Comparison of ENCODE assay signal across 8 mouse cellular contexts in genomic region chr11:84919276-84919675, GRCm38 (mm10). TPM values are rescaled to one million over a fixed set of nuclear protein-coding genes. Genes with fewer than 3 reads are reported as not detected.
DNase-seq lines count a peak whose midpoint lies in the region; ATAC-seq and TF ChIP-seq lines count a peak whose summit lies in the region.

No protein-coding gene starts in this region.

- H3K36me3 ChIP-seq in liver, embryonic 12.5 days, result peaks cover 6% of the 10 kb centered on the region
- H3K36me3 ChIP-seq in G1E (replicated peaks), result peaks cover 7% of the 10 kb centered on the region

- no peak for ATAC-seq in liver, embryonic 12.5 days
- ATAC-seq in G1E (ENCODE audit: extremely low read depth, insufficient number of reproducible peaks, low FRiP score, poor library complexity, severe bottlenecking), result no peak
- ATAC-seq in erythroblast, adult 5-6 weeks (replicated peaks; ENCODE audit: low FRiP score, poor library complexity, severe bottlenecking), result peak; percentile 61
- 0 out of 2 replicates have a peak, but pooled peaks have one; percentile 27 for ATAC-seq in megakaryocyte-erythroid progenitor cell, adult 5-6 weeks (replicated peaks; ENCODE audit: low FRiP score, low TSS enrichment, poor library complexity, severe bottlenecking)

- 0 out of 2 replicates have a peak, but pooled peaks cover 7% of the 10 kb centered on the region for H3K27me3 ChIP-seq in liver, embryonic 12.5 days (replicated peaks)
- peaks cover 35% of the 10 kb centered on the region for H3K27me3 ChIP-seq in G1E (ENCODE audit: insufficient read depth, low read length)

- peak; percentile 67 for DNase-seq in liver
- DNase-seq in G1E (ENCODE audit: low spot score), result peak; percentile 30
- no peak for DNase-seq in ovary, adult 18-20 months (ENCODE audit: low spot score)
- no peak for DNase-seq in right cerebral cortex, postnatal 36 days (ENCODE audit: low spot score in 2 of 2)

- H3K4me1 ChIP-seq in liver, embryonic 12.5 days, result peaks cover 33% of the 10 kb centered on the region
- H3K4me1 ChIP-seq in G1E (ENCODE audit: insufficient read depth, low read depth, low read length), result peaks cover 33% of the 10 kb centered on the region
- no peaks in the 10 kb centered on the region; the same call in 1 of the 2 replicates for H3K4me1 ChIP-seq in bone marrow, adult 2 months (ENCODE audit: control insufficient read depth, insufficient read depth, low read length)

- H3K9ac ChIP-seq in liver, embryonic 12.5 days, result no peak overlapping the region

- TF ChIP-seq POLR2A in bone marrow, adult 2 months (IDR thresholded peaks at IDR 0.05; ENCODE audit: borderline replicate concordance, control insufficient read depth, low read depth, low read length), result no peak

- WGBS in liver, embryonic 12.5 days (ENCODE audit: insufficient replicate concordance), result 30% methylated on average over 3 of the region's 3 CpGs
- 20% methylated on average over 3 of the region's 3 CpGs for WGBS in bone marrow, adult 2 months

- H3K4me3 ChIP-seq in liver, embryonic 12.5 days, result no peak overlapping the region
- H3K4me3 ChIP-seq in G1E (ENCODE audit: low read depth, low read length), result no peak overlapping the region
- no peak overlapping the region for H3K4me3 ChIP-seq in bone marrow, adult 2 months (replicated peaks; ENCODE audit: control insufficient read depth, low read depth, low read length)

- no peaks in the 10 kb centered on the region for H3K9me3 ChIP-seq in liver, embryonic 12.5 days (replicated peaks)
- H3K9me3 ChIP-seq in G1E (replicated peaks), result no peaks in the 10 kb centered on the region

- no peak overlapping the region for H3K27ac ChIP-seq in liver, embryonic 12.5 days
- no peak overlapping the region for H3K27ac ChIP-seq in bone marrow, adult 2 months (ENCODE audit: control insufficient read depth, insufficient read depth, low read depth, low read length, poor library complexity)

- peak; percentile 36 for TF ChIP-seq CTCF in G1E (IDR thresholded peaks at IDR 0.05; ENCODE audit: low read depth, low read length)
- TF ChIP-seq CTCF in bone marrow, adult 2 months (IDR thresholded peaks at IDR 0.05; ENCODE audit: control insufficient read depth, insufficient read depth, low read length), result peak; percentile 48; the same call in 1 of the 2 replicates

- no peak overlapping the region for H3K4me2 ChIP-seq in liver, embryonic 12.5 days

RNA-seq across cellular contexts. Expression of gene Znhit3, which starts 3.1 kb away (rescaled TPM):
- polyA plus RNA-seq in liver, embryonic 12.5 days (2016; fragmentation: Nextera tagmentation; extraction: Ambion mirVana), result 60.0 and 62.4 TPM in 2 replicates
- total RNA-seq in G1E (2014; fragmentation: Nextera tagmentation) (16.6 and 22.1 TPM in 2 replicates), G1E (2017) (40.2 and 44.2 TPM in 2 replicates)
- 2.2 and 2.4 TPM in 2 replicates for polyA plus RNA-seq in G1E (2012)
- polyA plus RNA-seq in bone marrow, adult 2 months (2011; ENCODE audit: insufficient read depth, insufficient read length, low replicate concordance, missing spikeins), result 11.3 and 24.5 TPM in 2 replicates
- 1.5 and 6.5 TPM in 2 replicates for total RNA-seq in erythroblast, adult 5-6 weeks (2015; ENCODE audit: low replicate concordance)
- 3.7 and 9.1 TPM in 2 replicates for total RNA-seq in erythroblast, adult 5-6 weeks (2017; ENCODE audit: low replicate concordance)
- total RNA-seq in megakaryocyte-erythroid progenitor cell, adult 5-6 weeks (2014; fragmentation: Nextera tagmentation), result 32.7 and 51.7 TPM in 2 replicates
- total RNA-seq in megakaryocyte-erythroid progenitor cell, adult 5-6 weeks (2017), result 31.9 and 41.2 TPM in 2 replicates

RNA-seq across cellular contexts. Expression of gene Car4, which starts 38.3 kb away (rescaled TPM):
- polyA plus RNA-seq in liver, embryonic 12.5 days (2016; fragmentation: Nextera tagmentation; extraction: Ambion mirVana), result 2.7 and 3.1 TPM in 2 replicates
- total RNA-seq in G1E (2014; fragmentation: Nextera tagmentation) (not detected in 2 replicates), G1E (2017) (0.17 TPM in 1 of 2 replicates, not detected in the other)
- polyA plus RNA-seq in G1E (2012), result not detected in 2 replicates
- polyA plus RNA-seq in bone marrow, adult 2 months (2011; ENCODE audit: insufficient read depth, insufficient read length, low replicate concordance, missing spikeins), result not detected in 2 replicates
- not detected in 2 replicates for total RNA-seq in erythroblast, adult 5-6 weeks (2015; ENCODE audit: low replicate concordance)
- total RNA-seq in erythroblast, adult 5-6 weeks (2017; ENCODE audit: low replicate concordance), result not detected in 2 replicates
- total RNA-seq in megakaryocyte-erythroid progenitor cell, adult 5-6 weeks (2014; fragmentation: Nextera tagmentation), result not detected in 2 replicates
- not detected in 2 replicates for total RNA-seq in megakaryocyte-erythroid progenitor cell, adult 5-6 weeks (2017)

RNA-seq across cellular contexts. Expression of gene Pigw, which starts 39.2 kb away (rescaled TPM):
- polyA plus RNA-seq in liver, embryonic 12.5 days (2016; fragmentation: Nextera tagmentation; extraction: Ambion mirVana), result 2.6 and 3.2 TPM in 2 replicates
- total RNA-seq in G1E (2014; fragmentation: Nextera tagmentation) (13.7 and 19.3 TPM in 2 replicates), G1E (2017) (8.4 and 11.4 TPM in 2 replicates)
- 2.2 and 3.4 TPM in 2 replicates for polyA plus RNA-seq in G1E (2012)
- polyA plus RNA-seq in bone marrow, adult 2 months (2011; ENCODE audit: insufficient read depth, insufficient read length, low replicate concordance, missing spikeins), result 2.7 and 2.9 TPM in 2 replicates
- total RNA-seq in erythroblast, adult 5-6 weeks (2015; ENCODE audit: low replicate concordance), result 0.63 and 0.96 TPM in 2 replicates
- 1.2 and 2.6 TPM in 2 replicates for total RNA-seq in erythroblast, adult 5-6 weeks (2017; ENCODE audit: low replicate concordance)
- total RNA-seq in megakaryocyte-erythroid progenitor cell, adult 5-6 weeks (2014; fragmentation: Nextera tagmentation), result 10.2 and 11.1 TPM in 2 replicates
- total RNA-seq in megakaryocyte-erythroid progenitor cell, adult 5-6 weeks (2017), result 12.3 and 14.5 TPM in 2 replicates

RNA-seq across cellular contexts. Expression of gene Myo19, which starts 39.3 kb away (rescaled TPM):
- polyA plus RNA-seq in liver, embryonic 12.5 days (2016; fragmentation: Nextera tagmentation; extraction: Ambion mirVana), result 7.6 TPM in 2 replicates
- total RNA-seq in G1E (2014; fragmentation: Nextera tagmentation) (8.5 and 8.9 TPM in 2 replicates), G1E (2017) (5.2 and 6.0 TPM in 2 replicates)
- 15.5 and 22.6 TPM in 2 replicates for polyA plus RNA-seq in G1E (2012)
- 4.3 and 8.1 TPM in 2 replicates for polyA plus RNA-seq in bone marrow, adult 2 months (2011; ENCODE audit: insufficient read depth, insufficient read length, low replicate concordance, missing spikeins)
- 2.3 and 4.8 TPM in 2 replicates for total RNA-seq in erythroblast, adult 5-6 weeks (2015; ENCODE audit: low replicate concordance)
- 0.94 and 3.6 TPM in 2 replicates for total RNA-seq in erythroblast, adult 5-6 weeks (2017; ENCODE audit: low replicate concordance)
- total RNA-seq in megakaryocyte-erythroid progenitor cell, adult 5-6 weeks (2014; fragmentation: Nextera tagmentation), result 15.2 and 24.5 TPM in 2 replicates
- total RNA-seq in megakaryocyte-erythroid progenitor cell, adult 5-6 weeks (2017), result 3.5 and 10.3 TPM in 2 replicates

RNA-seq across cellular contexts. Expression of gene Ggnbp2, which starts 48.7 kb away (rescaled TPM):
- polyA plus RNA-seq in liver, embryonic 12.5 days (2016; fragmentation: Nextera tagmentation; extraction: Ambion mirVana), result 75.5 and 76.8 TPM in 2 replicates
- total RNA-seq in G1E (2014; fragmentation: Nextera tagmentation) (170 and 191 TPM in 2 replicates), G1E (2017) (127 and 156 TPM in 2 replicates)
- 126 and 142 TPM in 2 replicates for polyA plus RNA-seq in G1E (2012)
- 67.9 and 113 TPM in 2 replicates for polyA plus RNA-seq in bone marrow, adult 2 months (2011; ENCODE audit: insufficient read depth, insufficient read length, low replicate concordance, missing spikeins)
- total RNA-seq in erythroblast, adult 5-6 weeks (2015; ENCODE audit: low replicate concordance), result 150 and 159 TPM in 2 replicates
- 179 and 325 TPM in 2 replicates for total RNA-seq in erythroblast, adult 5-6 weeks (2017; ENCODE audit: low replicate concordance)
- total RNA-seq in megakaryocyte-erythroid progenitor cell, adult 5-6 weeks (2014; fragmentation: Nextera tagmentation), result 91.1 and 108 TPM in 2 replicates
- total RNA-seq in megakaryocyte-erythroid progenitor cell, adult 5-6 weeks (2017), result 155 and 184 TPM in 2 replicates

Comparison
In these comparisons a context has a peak if more than half of its experiments do, and no peak if none do; other contexts are left out.
1. DNase-seq: peak in liver (single experiment) and G1E (single experiment); none in ovary, adult 18-20 months (single experiment) and right cerebral cortex, postnatal 36 days (0 of 2).
2. ATAC-seq: peak in erythroblast, adult 5-6 weeks (single experiment) and megakaryocyte-erythroid progenitor cell, adult 5-6 weeks (single experiment); none in liver, embryonic 12.5 days (single experiment) and G1E (single experiment).